Mouse (Mus musculus): ENCODE measurements around the gene Hspb6.

Hspb6 gene

DNA sequence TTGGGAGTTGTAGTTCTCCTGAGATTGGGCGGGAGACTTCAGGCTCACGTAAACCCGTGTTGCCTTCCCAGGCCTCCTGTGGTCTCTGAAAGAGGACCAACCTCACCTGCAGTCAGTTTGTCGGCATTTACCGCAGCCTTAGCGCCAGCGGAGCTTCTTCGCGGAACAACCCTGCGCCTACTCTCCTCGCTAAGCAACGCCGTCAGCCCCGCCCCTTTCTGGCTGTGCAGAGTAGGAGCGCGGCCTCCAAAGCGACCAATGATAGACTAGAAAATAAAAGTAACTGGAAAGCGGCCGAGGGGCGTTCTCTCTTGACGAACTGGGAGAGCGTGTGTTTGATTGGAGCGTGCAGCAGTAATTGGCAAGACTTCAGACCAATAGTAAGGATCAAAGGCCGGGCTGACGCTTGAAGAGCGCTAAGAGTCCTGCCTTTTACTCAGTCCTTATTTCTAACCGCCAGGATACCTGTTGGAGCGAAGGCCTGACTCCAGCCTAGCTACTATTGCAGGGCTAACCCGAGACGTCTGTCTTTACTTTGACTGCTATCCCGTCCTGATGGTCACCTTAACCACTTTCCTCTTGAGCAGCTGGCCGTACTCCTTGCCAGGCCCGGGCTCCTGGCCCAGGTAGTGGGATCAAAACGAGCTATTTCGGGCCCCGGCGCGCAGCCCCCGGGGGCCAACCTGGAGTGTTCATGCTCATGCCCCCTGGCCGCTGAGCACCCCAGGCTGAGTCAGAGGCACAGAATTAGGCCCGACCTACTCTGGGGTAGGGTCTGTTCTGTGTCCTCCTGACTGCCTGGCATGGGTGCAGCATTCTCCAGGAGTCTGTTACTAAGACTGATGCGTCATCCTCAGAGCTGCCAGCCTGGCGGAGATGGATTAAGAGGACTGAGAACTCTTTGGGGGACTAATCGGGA is at the start of gene Hspb6, which contains the start of gene Proser3:
Gene Hspb6 (plus strand): TSS at position 77 of the 919 bp plus-strand sequence.
Gene Proser3 (minus strand): TSS at position 198 of the 919 bp plus-strand sequence.
- peak; percentile 97 for DNase-seq

GRCm38 (mm10) chr7:30508061-30508460 is 43.9 kb upstream of the Hspb6 start:
- DNase-seq: no peak

DNA sequence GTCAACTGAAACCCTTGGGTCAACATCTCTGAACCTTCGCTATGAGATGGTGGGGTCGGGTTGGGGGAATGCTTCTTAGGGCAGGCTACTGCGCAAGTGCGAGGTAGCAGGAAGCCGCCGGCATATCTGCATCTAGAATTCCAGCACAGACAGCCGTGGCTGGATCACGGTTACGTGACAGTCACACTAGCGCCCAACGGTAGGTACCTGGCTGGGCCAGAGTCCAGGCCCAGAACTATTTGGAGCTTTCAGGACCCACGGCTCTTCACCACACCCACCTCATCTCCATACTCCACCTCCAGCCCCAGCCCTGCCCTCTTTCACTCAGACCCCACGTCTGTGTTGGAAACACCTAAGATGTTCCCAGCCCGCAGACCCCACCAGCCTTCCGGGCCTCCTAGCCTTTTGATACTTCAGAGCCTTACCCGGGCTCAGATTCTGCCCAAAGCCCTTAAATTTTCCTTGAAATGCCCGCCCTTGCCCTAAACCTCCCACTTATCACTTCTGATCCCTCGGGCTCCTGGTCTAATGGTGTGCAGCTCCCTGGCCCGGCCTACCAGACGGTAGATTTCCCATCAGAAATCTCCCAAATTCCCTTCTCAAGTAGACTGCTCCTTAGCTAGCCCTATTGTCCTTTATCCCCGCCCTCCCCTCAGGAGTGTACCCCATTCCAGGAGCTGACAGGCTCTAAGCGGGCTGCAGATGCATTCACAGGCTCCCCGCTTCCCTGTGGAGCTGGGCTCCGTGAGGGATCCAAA is 36.8 kb upstream of the Hspb6 start:
- DNase-seq: no peak

GRCm38 (mm10) chr7:30518325-30518724 is 33.7 kb upstream of the Hspb6 start:
- DNase-seq: no peak

DNA sequence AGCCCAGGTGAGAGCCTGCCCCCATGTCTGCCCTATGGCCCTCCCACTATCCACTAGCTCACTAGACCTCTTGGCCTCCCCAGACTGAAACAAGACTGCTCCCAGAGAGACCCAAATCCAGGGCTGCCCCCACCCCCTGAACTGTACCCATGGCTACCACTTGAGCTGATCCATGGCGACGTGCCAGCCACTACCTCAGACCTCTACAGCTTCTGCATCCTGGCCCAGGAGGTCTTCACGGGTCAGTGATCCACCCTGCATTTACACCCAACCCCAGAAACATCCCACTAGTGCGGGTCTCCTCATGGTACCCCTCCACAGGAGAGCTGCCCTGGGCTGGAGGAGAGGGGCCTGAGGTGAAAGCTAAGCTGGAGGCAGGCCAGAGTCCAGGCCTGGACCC is 31.6 kb upstream of the Hspb6 start:
- no peak for DNase-seq

DNA sequence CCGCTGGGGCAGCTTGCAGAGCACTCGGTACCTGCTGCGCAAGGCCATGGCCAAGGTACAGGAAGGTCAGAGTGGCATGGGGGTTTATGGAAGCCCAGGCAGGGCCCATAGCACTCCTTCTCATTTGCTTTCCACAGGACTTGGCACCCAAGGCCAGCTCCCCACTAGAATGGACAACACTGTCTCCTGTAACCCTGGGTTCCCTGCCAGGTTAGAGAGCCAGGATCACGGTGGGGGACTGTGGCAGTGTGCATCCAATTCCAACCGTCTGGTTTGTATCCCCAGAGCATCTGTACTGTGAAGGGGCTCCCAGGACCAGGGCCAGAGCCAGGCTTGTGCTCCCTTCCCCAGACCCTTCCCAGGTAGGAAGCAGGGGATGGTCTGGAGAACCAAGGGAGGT is 31.1 kb upstream of the Hspb6 start:
- DNase-seq: no peak

GRCm38 (mm10) chr7:30522871-30523270 is 29.1 kb upstream of the Hspb6 start:
- no peak for DNase-seq

- DNase-seq: no peak
These were observed 27.5 kb upstream of the Hspb6 start for GRCm38 (mm10) chr7:30524487-30524886.

DNA sequence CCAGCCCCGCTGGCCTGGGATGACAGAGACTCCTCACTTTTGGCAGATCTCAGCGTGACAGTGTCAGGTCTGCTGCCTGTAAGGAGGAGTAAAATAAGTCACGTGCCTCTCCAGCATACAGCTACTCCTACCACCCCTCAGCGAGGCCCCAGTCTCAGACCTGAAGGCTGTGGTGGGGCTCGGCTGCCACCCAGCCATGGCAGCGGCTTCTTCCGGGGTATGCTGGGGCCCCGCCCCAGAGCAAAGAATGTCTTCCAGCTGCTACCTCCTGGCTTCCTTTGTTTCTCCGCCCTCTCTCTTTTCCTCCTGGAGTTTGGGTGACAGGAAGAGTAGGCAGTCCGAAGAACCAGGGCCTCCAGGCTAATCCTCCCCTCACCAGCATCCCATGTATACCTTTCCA is 26.0 kb upstream of the Hspb6 start:
- no peak for DNase-seq

- DNase-seq: no peak
These were observed 25.6 kb upstream of the Hspb6 start for GRCm38 (mm10) chr7:30526399-30526798.

GRCm38 (mm10) chr7:30526981-30527380 is 25.0 kb upstream of the Hspb6 start:
- DNase-seq: no peak

DNA sequence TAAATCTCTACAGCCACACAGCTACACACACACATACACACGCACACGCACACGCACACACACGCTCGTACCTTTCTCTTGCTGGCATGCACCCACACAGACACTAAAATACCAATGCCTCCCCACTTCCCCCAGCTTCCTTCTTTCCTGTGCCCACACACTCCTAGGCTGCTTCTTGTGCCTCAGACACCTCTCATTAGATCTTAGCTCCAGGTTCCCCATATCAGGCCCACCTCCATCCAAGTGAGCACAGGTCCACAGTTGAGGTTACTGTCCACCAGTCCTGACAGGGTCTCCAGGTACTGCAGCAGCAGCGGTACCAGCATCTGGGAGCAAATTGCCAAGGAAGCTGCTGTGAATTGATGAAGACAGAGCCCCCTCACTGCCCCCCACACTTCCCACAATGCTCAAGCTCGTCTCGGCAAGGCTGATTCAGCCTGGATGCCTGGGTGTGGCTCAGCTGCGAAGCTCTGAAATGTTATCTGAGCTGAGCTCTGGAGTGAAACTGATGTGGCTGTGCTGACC is 20.6 kb upstream of the Hspb6 start:
- no peak for DNase-seq

DNA sequence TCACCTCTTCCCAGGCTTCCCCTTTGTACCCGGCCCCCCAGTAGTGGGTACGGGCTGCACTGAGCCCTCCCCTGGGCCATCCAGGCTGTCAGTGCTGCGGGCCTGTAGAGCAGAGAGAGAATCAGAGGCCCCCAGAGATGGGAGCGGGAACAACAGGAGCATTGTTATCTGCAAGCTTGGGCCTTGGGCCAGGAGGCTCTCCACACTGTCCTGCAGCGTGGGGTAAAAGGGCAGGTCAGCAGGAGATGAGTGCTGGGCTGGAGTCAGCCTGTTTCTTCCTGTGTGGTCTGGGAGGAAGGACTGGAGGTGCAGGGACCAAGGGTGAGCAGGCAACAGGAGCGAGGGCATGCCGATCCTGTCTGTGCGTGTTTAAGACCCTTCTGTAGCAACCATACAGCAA is 19.0 kb upstream of the Hspb6 start:
- peak; percentile 58 for DNase-seq

- DNase-seq: no peak
These were observed 17.9 kb upstream of the Hspb6 start for GRCm38 (mm10) chr7:30533941-30534632.

DNA sequence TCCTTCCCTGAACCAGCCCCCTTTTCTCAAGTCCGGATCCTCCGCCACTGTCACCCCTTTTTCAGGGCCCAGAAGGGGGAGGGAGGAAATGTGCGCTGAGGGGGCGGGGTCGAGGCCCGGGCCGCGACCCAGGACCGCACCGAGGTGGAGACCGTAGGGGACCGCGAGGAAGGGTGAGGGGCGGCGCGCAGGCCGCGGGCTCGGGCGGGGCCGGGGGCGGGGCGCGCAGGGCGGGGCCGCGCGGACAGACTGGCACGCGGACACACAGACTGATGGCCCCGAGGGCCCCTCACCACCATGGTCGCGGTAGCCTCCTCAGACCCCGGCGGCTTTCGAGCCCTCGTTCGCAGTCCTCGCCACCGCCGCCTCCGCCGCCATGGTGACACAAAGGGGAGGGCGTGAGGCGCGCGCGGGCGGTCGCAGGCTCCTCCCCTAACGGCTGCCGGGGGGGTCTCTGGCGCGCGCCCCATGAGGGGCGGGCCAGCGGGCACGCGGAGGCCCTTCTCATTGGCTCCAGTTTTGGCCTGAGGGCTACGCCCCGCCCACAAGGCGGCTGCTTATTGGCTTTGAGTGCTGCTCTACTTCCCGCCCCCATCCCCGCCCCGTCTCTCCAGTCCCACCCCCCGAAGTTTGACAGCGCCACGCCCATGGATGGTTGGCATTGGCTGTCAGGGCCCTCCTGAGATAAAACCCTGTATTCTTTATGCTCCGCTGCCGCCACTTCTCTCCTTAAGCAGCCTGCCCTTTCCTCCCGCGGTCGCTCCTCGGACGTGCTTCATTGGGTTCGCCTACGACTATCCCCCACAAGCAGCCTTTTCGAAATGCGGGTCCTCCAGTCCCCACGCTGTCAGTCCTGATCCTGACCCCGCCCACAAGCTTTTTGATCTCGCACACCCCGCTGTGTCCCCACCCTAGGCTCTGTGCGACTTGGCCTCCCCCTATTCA is 17.1 kb upstream of the Hspb6 start, which contains the start of gene Arhgap33:
Gene Arhgap33 (minus strand): TSS at position 428 of the 945 bp plus-strand sequence.
- DNase-seq: peak; percentile 96

GRCm38 (mm10) chr7:30540572-30540971 is 11.4 kb upstream of the Hspb6 start:
- no peak for DNase-seq

GRCm38 (mm10) chr7:30544327-30544726 is 7.7 kb upstream of the Hspb6 start:
- no peak for DNase-seq

DNA sequence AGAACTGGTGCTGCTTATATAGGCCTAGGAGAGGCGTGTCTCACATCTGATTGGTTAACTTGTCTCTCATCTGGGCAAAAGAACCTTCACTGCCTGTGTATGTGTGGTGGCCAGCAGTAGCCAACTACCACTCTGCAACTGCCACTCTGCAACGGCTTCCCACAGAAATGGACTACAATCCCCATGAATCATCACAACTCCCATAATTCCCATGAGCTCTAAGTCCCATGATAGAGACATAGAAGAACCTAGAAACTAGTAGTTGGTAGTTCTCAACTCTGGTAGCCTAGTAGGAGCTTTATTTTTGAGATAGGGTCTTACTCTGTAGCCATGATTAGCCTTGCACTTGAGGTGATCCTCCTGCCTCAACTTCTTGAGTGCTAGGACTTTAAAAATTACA is 2.1 kb upstream of the Hspb6 start:
- no peak for DNase-seq

DNA sequence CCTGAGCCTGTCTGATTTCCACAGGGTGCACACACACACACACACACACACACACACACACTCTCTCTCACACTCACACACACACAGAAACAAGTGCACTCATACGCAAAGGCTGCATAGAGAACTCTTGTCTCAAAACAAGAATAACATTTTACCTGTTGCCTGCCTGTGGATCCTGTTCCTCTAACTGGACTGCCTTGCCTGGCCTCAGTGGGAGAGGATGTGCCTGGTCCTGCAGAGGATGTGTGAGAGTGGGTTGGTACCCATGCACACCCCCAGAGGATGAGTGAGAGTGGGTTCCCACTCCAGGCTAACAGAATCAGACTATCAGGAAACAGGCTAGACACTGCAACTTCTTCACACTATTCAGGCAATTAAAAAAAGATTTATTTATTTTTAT is 1.4 kb upstream of the Hspb6 start:
- DNase-seq: no peak

DNA sequence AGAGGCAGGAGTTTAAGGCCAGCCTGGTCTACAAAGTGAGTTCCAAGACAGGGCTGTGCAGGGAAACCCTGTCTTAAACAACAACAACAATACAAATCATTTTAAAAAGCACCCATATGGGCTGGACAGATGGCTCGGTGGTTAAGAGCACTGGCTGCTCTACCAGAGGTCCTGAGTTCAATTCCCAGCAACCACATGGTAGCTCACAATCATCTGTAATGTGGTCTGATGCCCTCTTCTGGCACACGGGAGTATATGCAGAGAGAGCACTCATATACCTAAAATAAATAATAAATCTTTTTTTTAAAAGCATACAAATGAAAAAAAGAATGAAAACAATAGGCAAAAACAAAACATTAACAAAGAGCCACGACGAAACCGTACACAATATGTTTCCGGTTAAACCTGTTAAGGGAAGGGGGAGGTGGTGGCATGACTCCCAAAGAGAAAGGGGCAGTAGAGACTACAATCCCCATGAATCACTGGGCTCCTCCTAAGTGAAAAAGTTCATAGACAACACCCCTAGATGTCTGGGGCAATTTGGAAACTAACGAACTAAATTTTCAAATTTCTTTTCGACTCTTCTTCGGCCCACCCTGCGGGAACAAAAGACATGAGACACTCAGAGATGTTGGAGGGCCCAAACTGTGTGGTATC is 405 bp upstream of the Hspb6 start:
- DNase-seq: no peak

DNA sequence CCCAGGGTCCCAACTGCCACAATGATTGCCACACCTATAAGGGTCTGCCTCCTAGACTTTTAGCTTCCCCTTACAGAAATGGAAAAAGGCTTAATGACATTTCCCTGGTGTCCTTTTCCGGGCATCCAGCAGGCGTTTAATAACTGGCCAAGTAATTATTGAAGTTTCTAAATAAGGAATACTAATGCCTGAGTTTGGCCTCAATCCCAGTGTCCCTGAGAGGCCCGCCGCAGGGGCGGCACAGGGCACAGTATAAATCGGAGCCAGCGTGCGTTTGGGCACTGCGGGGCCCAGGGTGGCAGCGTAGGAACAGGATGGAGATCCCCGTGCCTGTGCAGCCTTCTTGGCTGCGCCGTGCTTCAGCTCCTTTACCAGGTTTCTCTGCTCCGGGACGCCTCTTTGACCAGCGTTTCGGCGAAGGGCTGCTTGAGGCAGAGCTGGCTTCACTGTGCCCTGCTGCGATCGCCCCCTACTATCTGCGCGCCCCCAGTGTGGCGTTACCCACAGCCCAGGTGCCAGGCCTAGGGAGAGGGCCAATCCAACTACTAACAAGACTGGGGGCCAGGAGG is 1.1 kb downstream of the Hspb6 start:
- DNase-seq: peak; percentile 43

All from kidney, adult 18-20 months (tissue).